ENCODE assay signal across 21 mouse cellular contexts in genomic region chr9:51423341-51423740, GRCm38 (mm10).
DNase-seq lines count a peak whose midpoint lies in the region; ATAC-seq and TF ChIP-seq lines count a peak whose summit lies in the region.
"Had no signal": no experiment of that assay in that cellular context is flagged by ENCODE, and none has a peak within 500 bp of the region (broad histone marks: within the 10 kb centered on the region; RNA-seq: fewer than 3 reads in every experiment).

No protein-coding gene starts in this region.

- H3K27ac ChIP-seq in hindbrain, embryonic 15.5 days (replicated peaks), result 0 out of 2 replicates have a peak overlapping the region, but pooled peaks have one; percentile 8
- no peak overlapping the region for H3K27ac ChIP-seq in hindbrain, embryonic 12.5 days
- peak overlapping the region; percentile 70 for H3K27ac ChIP-seq in left cerebral cortex, adult 2 months
- H3K27ac ChIP-seq in liver, postnatal 0 days (ENCODE audit: low read depth), result no peak overlapping the region
- H3K27ac ChIP-seq: embryonic facial prominence, embryonic 12.5 days; hindbrain, embryonic 13.5 days; midbrain, embryonic 15.5 days had no signal

- H3K4me3 ChIP-seq in hindbrain, embryonic 15.5 days, result no peak overlapping the region
- no peak overlapping the region for H3K4me3 ChIP-seq in hindbrain, embryonic 12.5 days
- no peak overlapping the region for H3K4me3 ChIP-seq in left cerebral cortex, adult 2 months
- no peak overlapping the region for H3K4me3 ChIP-seq in liver, postnatal 0 days (ENCODE audit: low read depth, low read length)
- H3K4me3 ChIP-seq: embryonic facial prominence, embryonic 12.5 days; hindbrain, embryonic 13.5 days; midbrain, embryonic 15.5 days; myocyte had no signal

- H3K9me3 ChIP-seq in hindbrain, embryonic 15.5 days, result no peaks in the 10 kb centered on the region
- no peaks in the 10 kb centered on the region for H3K9me3 ChIP-seq in hindbrain, embryonic 12.5 days (replicated peaks)
- no peaks in the 10 kb centered on the region for H3K9me3 ChIP-seq in liver, postnatal 0 days (ENCODE audit: low read length)
- H3K9me3 ChIP-seq: embryonic facial prominence, embryonic 12.5 days; hindbrain, embryonic 13.5 days; midbrain, embryonic 15.5 days had no signal

- H3K27me3 ChIP-seq in hindbrain, embryonic 15.5 days, result no peaks in the 10 kb centered on the region
- H3K27me3 ChIP-seq in hindbrain, embryonic 12.5 days, result no peaks in the 10 kb centered on the region
- no peaks in the 10 kb centered on the region for H3K27me3 ChIP-seq in liver, postnatal 0 days (ENCODE audit: insufficient read depth, low read length)
- H3K27me3 ChIP-seq: embryonic facial prominence, embryonic 12.5 days; hindbrain, embryonic 13.5 days; midbrain, embryonic 15.5 days had no signal

- no peak for TF ChIP-seq EP300 in liver, postnatal 0 days (IDR thresholded peaks at IDR 0.05; ENCODE audit: low read depth)

- 69% methylated on average over 4 of the region's 4 CpGs for WGBS in hindbrain, embryonic 15.5 days
- 77% methylated on average over 4 of the region's 4 CpGs for whole genome bisulfite sequencing in hindbrain, embryonic 12.5 days
- 86% methylated on average over 4 of the region's 4 CpGs for WGBS in liver, postnatal 0 days (ENCODE audit: insufficient replicate concordance)

- intact Hi-C loops in left cerebral cortex, adult 2 months (cut with DNase I), result loop anchor here (2.0 to 5.0 kb wide), 5 partner anchors 19 to 509 kb away; no protein-coding TSS in a partner anchor

- H3K4me2 ChIP-seq in hindbrain, embryonic 15.5 days, result no peak overlapping the region
- H3K4me2 ChIP-seq in hindbrain, embryonic 12.5 days (replicated peaks), result no peak overlapping the region
- no peak overlapping the region for H3K4me2 ChIP-seq in liver, postnatal 0 days (ENCODE audit: low read depth, low read length)
- H3K4me2 ChIP-seq: embryonic facial prominence, embryonic 12.5 days; heart, embryonic 11.5 days; hindbrain, embryonic 13.5 days; midbrain, embryonic 15.5 days had no signal

- peak; percentile 68 for DNase-seq in right cerebral cortex, adult 18-20 months
- DNase-seq in right cerebral cortex, postnatal 14 days, result no peak
- no peak for DNase-seq in left cerebral cortex, adult 2 months (ENCODE audit: extremely low spot score in 1 of 2, low spot score in 2 of 2)
- peak; percentile 27 to 79 for DNase-seq in right cerebral cortex, postnatal 36 days (ENCODE audit: low spot score in 2 of 2)
- DNase-seq in cerebellum, adult 18-20 months, result no peak
- no peak for DNase-seq in liver, postnatal 0 days
- DNase-seq: B cell, adult 2 months; cerebellum, adult 9-10 months; heart, postnatal 10 days; kidney, adult 9 months; kidney, postnatal 36 days; lung, adult 18-20 months; lung, postnatal 14 days; thymus, postnatal 4 days had no signal

- ATAC-seq in hindbrain, embryonic 15.5 days (ENCODE audit: low FRiP score, low read depth), result no peak
- no peak for ATAC-seq in hindbrain, embryonic 12.5 days (ENCODE audit: low FRiP score)
- ATAC-seq in liver, postnatal 0 days, result no peak
- ATAC-seq: midbrain, embryonic 15.5 days had no signal

- peaks cover 7% of the 10 kb centered on the region; the same call in 1 of the 2 replicates for H3K4me1 ChIP-seq in hindbrain, embryonic 15.5 days (replicated peaks)
- H3K4me1 ChIP-seq in hindbrain, embryonic 12.5 days, result no peaks in the 10 kb centered on the region
- H3K4me1 ChIP-seq in liver, postnatal 0 days (ENCODE audit: insufficient read depth), result no peaks in the 10 kb centered on the region
- H3K4me1 ChIP-seq: embryonic facial prominence, embryonic 12.5 days; hindbrain, embryonic 13.5 days; midbrain, embryonic 15.5 days had no signal

- no peaks in the 10 kb centered on the region for H3K36me3 ChIP-seq in hindbrain, embryonic 15.5 days
- no peaks in the 10 kb centered on the region for H3K36me3 ChIP-seq in hindbrain, embryonic 12.5 days
- H3K36me3 ChIP-seq in liver, postnatal 0 days (replicated peaks; ENCODE audit: insufficient read depth, low read length), result no peaks in the 10 kb centered on the region
- H3K36me3 ChIP-seq: embryonic facial prominence, embryonic 12.5 days; hindbrain, embryonic 13.5 days; midbrain, embryonic 15.5 days had no signal

- H3K9ac ChIP-seq in hindbrain, embryonic 15.5 days, result no peak overlapping the region
- H3K9ac ChIP-seq in hindbrain, embryonic 12.5 days, result no peak overlapping the region
- H3K9ac ChIP-seq in liver, postnatal 0 days (replicated peaks), result no peak overlapping the region
- H3K9ac ChIP-seq: embryonic facial prominence, embryonic 12.5 days; hindbrain, embryonic 13.5 days; midbrain, embryonic 15.5 days had no signal

- no peak for TF ChIP-seq CTCF in left cerebral cortex, adult 2 months (IDR thresholded peaks at IDR 0.05)
- no peak for TF ChIP-seq CTCF in liver, postnatal 0 days (IDR thresholded peaks at IDR 0.05; ENCODE audit: low read depth)

Comparison
In these comparisons a context has a peak if more than half of its experiments do, and no peak if none do; other contexts are left out.
1. H3K27ac ChIP-seq: peak in hindbrain, embryonic 15.5 days (single experiment) and left cerebral cortex, adult 2 months (single experiment); none in hindbrain, embryonic 12.5 days (single experiment) and liver, postnatal 0 days (single experiment).
2. DNase-seq: peak in right cerebral cortex, adult 18-20 months (single experiment) and right cerebral cortex, postnatal 36 days (2 of 2); none in right cerebral cortex, postnatal 14 days (single experiment), left cerebral cortex, adult 2 months (0 of 2), cerebellum, adult 18-20 months (0 of 2) and liver, postnatal 0 days (single experiment).